In the genomic region with DNA sequence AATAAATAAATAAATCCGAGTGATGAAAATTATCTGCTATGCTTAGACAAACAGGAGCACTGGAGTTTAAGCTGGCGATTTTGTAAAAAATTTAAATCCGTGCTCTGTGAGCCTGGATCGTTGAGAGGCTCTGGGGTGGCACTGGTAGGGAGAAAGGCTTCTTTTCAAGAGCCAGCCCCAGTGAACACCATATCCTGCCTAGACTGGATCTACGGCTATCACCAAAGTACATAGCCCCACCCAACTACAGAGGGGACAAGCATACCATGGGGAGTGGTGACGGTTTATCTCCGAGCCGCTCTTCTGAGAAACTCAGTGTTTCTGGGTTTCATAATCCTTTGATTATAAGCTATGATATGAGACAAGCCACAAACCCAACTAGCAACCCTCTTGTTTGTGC, we compare ENCODE assay signal across 9 mouse cellular contexts.
"Had no signal": no experiment of that assay in that cellular context is flagged by ENCODE, and none has a peak within 500 bp of the region (broad histone marks: within the 10 kb centered on the region; RNA-seq: fewer than 3 reads in every experiment).

No protein-coding gene starts in this region.

- H3K9me3 ChIP-seq: limb, embryonic 13.5 days had no signal

- H3K36me3 ChIP-seq: limb, embryonic 13.5 days had no signal

- H3K4me3 ChIP-seq: layer of hippocampus, adult 2 months; limb, embryonic 13.5 days had no signal

- DNase-seq: kidney, adult 9 months; kidney, postnatal 36 days; left cerebral cortex, postnatal 4 days; lung, adult 18-20 months had no signal

- H3K4me2 ChIP-seq: limb, embryonic 13.5 days had no signal

- H3K27ac ChIP-seq: kidney, postnatal 0 days; layer of hippocampus, adult 2 months; limb, embryonic 13.5 days; liver, embryonic 14.5 days had no signal

- H3K4me1 ChIP-seq: limb, embryonic 13.5 days had no signal

- ATAC-seq: inflammation-experienced regulatory T-cells, adult 6 months had no signal

- H3K27me3 ChIP-seq: limb, embryonic 13.5 days had no signal

- H3K9ac ChIP-seq: limb, embryonic 13.5 days; liver, embryonic 14.5 days had no signal
